Mouse (Mus musculus) adrenal gland, postnatal 4 days (tissue): ENCODE measurements around the gene Cd59a. TPM values are rescaled to one million over a fixed set of nuclear protein-coding genes. Genes with fewer than 3 reads are reported as not detected.
A peak's percentile ranks its signal among the peaks of the same experiment; 100 is the strongest.
"Not testable (repeated sequence)": the region's sequence is repeated elsewhere in the genome, so short reads cannot be mapped to it uniquely, and the experiment has no call there.

Source experiments
- DNase-seq, 2 experiments: peaks; one replicate each; pipeline ENCODE4 v3.0.0; 2021 to 2022; ENCODE audit warnings: low spot score in 2 of 2, mixed read lengths in 2 of 2
- total RNA-seq, 2 experiments: library from RNA; stranded (reverse); gene quantifications; 2 replicates each; pipeline ENCODE4 v1.2.3; 2021

Cd59a gene
- total RNA-seq, 2 experiments from 2014 or later: 26.6 to 28.4 TPM

- DNase-seq: no peak
Measured at GRCm38 (mm10) chr2:104104800-104105199, 9.2 kb downstream of the Cd59a start.

DNA sequence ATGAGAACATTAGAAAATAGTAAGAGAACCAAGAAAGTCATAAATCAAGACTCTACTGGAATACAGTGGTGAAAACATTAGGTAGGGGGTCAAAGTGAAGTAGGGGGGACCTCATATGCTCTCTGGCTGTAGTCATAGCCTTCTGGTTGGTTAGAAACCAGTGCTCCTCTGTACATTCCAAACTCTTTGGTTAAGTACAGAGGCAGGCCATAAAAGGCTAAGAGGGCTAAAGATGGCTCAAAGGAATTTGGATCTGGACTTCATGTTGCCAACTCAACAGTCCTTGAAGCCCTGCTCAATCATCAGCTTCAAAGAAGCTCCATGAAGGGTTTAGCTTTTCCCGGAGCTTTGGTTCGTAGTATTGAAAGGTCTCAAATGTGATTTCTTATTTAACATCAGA lies 13.4 kb downstream of the Cd59a start:
- not testable (repeated sequence) for DNase-seq

GRCm38 (mm10) chr2:104109528-104109927 lies 13.9 kb downstream of the Cd59a start:
- no peak for DNase-seq

DNA sequence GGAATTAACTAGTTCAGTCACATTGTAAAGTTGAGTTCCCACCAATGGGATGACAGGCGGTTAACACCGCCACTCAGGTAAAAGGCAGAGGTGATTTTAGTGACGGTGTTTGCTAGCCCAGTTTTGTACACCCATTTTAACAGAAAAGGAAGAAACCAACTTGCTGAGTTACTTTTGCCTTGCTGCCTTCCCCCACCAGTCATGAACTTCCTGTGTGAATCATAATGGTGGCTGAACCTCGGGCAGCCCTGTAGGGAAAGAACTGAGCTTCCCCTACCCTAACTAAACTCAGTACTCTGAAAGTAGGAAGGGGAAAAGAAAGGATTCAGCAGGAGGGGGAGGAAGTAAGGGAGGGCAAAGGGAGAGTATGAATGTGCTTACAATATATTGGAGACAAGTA lies 14.4 kb downstream of the Cd59a start:
- DNase-seq: no peak

- DNase-seq: not testable (repeated sequence)
Measured at GRCm38 (mm10) chr2:104111170-104111797, 15.7 kb downstream of the Cd59a start.

- DNase-seq: not testable (repeated sequence)
Measured at GRCm38 (mm10) chr2:104113563-104113962, 18.0 kb downstream of the Cd59a start.

DNA sequence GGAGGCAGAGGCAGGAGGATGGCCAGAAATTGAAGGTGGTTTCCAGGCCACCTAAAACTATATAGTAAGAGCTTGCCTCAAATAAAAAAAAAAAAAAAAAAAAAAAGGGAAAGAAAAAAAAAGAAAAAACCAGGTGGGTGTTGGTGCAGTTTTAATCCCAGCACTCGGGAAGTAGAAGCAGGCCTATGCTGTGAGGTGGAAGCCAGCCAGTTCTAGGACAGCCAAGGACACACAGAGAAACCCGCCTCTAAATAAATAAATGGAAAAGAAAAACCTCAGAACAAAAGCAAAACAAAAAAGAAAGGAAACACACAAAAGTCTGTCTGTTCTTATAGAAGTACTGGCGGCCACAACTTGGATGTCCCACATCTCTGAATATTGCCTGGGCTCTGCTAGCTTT lies 19.3 kb downstream of the Cd59a start:
- no peak for DNase-seq

DNA sequence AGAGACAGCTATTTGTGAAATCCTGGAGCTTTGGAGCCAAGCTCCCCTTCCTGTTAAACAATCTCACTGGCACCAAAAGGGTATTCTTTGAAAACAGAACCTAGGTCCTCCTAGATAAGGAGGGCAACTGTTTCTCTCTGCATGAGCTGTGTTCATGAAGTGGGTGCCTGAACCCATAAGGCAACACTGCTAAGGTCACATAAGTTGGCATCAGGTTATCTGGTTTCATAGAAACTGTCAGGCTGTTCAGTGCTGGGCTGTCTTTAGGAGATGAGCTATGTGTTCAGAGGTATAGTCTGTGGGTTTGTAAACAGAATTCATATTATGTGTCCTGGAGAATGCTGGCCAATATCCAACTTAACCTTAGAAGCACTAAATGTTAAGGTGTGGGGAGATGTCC lies 21.6 kb downstream of the Cd59a start:
- not testable (repeated sequence) for DNase-seq

DNA sequence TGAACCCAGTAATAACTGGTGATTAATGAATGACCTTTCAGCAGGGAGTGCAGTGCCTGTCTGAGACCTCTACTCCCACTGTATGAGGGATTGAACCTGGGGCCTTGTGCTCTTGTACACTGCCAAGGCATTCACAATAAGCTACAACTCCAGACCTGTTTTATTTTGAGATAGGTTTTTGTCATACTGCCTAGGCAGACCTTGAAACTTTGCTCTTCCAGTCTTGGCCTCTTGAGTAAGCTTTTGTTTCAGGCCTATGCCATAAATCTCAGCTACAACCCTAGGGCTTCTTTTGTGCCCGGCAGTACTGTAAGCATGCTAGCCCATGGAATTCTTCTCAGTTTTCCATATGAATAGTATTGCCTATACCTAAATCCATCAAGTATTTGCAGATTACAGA lies 23.5 kb downstream of the Cd59a start:
- no peak for DNase-seq

DNA sequence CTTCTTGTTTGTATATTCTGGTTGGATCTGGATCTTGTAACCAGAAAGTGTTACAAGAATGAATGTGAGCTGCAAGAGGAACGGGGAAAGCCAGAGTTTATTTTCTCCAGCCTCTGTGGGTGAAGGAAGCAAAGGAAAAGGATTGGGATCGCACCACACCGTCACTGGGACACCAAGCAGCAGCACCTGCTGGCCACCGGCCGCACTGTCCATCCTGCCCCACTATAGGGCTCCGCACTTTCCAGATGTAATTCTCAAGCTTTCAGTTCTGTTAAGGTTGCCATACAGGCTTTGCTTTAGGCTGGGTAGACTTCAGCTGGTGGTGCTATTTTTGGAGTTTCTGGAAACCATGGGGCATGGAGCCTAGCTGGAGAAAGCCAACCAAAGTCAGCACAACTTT lies 24.7 kb downstream of the Cd59a start:
- no peak for DNase-seq

- DNase-seq: no peak
Measured at GRCm38 (mm10) chr2:104121681-104122504, 26.3 kb downstream of the Cd59a start.

DNA sequence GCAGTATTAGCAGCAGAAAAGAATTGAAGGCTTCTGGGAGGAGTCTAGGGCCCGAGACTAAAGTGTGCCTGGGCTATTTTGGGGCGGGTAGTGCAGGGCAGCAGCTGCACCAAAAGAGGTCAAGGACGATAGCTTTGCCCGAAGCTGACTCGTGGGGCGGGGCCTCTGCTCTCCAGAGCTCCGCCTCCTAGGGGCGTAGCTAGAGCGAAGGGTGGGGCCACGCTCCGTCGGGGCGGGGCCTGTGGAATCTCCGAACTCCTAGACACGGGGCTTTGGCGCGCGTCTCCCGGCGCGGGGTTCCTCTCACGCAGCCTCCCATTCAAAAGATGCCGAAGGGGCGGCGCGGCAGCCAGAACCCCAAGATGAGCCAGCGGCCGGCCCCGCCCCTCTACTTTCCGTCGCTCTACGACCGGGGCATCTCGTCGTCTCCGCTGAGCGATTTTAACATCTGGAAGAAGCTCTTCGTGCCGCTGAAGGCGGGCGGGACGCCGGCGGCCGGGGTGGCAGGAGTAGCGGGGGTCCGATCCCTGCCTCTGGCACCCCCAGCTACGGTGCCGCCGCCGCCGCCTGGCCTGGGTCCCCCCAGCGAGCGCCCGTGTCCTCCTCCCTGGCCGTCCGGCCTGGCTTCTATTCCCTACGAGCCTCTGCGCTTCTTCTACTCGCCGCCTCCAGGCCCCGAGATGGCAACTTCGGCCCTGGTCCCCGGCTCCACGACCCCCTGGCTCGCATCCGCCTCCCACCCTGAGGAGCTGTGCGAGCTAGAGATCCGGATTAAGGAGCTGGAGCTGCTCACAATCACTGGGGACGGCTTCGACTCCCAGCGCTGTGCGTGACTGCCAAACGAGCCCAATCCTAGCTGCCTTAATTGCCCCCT lies 27.1 kb downstream of the Cd59a start, which contains the start of gene A930018P22Rik:
Gene A930018P22Rik (plus strand): TSS at position 265 of the 874 bp plus-strand sequence.
- DNase-seq: peak; percentile 81 to 84

DNA sequence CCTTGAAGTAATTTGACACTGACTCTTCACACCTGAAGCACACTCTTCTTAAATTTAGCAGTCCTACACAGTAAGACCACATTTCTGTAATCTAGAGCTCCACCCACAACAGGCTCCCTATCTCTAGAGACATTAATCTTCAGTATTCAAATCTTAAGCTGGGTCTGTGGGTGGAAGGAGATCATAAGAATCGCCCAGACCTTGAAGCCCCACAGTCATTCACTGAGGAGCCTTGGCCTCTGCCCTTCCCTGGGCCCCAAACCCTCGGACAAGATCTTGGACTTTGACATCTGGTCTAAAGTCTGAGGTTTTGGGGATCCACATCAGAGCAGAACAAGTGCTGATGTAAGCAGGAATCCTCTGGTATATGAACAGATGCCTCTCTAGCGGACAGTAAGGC lies 27.9 kb downstream of the Cd59a start:
- no peak for DNase-seq

DNA sequence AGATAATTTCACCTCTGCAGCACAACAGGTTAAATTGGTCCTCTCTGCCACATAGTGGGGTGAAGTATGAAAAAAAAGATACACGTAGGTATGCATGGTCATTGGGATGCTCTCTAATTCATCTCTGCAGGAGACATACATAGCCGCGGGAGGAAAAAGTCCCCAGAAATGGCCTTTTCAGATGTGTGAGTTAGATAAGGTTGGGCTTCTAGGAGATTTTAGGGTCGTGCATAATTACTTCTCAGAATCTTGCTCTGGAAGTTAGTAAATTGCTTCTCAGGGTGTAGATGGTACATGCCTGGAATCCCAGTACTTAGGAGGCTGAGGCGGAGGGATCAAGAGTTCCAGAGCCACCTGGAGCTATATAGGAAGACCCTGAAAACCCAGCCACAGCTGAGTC lies 28.5 kb downstream of the Cd59a start:
- DNase-seq: no peak

DNA sequence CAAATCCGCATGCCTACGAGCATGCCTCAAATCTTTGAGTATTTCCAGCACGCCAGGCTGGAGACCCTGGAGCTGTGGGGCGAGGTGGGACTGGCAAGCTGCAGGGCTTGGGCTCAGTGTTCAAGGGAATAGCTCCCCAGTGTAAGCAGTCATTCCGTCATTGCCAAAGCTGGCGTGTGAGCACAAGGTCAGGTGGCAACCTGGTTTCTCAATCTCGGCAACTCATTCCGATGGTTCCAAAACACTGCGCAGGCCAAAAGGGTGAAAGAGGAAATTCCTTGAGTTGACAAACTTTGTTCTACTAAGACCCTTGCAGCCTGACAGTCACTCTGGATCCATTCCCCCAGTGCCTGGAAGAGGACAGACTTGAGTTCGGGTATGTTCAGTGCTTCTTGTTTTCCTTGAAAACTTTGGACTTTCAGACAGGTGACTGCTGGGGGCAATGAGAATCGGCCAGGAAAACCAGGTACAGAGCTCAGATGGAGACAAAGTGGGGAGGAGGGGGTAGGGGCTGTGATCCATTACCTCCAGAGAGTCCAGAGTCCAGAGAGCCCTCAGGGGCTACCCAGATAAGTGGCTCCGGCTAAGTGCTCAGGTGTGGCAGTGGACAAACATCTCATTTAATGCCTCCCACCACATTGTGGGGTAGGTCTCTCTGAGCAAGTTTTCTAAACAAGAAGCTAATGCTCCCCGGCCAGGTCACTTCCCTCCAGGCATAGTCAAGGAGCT lies 33.4 kb downstream of the Cd59a start:
- DNase-seq: peak in 1 of 2 experiments; percentile 25

DNA sequence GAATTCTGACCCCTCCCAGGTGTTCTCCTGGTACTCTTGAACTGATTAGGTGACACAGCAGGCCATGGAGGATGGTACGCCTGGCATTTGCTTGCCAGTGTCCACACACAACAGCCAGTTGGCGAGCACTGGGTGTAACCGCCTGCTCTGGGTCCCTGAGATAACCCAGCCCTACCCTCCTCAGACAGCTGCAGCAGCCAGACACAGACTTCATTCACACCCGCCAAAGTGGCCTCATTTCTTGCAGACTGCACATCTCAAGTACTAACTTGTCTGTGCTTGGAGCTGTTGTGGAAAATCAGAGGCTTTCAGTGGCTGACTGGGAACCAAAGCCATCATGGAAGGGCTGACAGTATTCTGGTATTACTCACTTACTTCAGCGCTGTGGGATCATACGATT lies 34.6 kb downstream of the Cd59a start:
- no peak for DNase-seq

- DNase-seq: peak; percentile 24 to 44
Measured at GRCm38 (mm10) chr2:104130969-104131368, 35.4 kb downstream of the Cd59a start.

DNA sequence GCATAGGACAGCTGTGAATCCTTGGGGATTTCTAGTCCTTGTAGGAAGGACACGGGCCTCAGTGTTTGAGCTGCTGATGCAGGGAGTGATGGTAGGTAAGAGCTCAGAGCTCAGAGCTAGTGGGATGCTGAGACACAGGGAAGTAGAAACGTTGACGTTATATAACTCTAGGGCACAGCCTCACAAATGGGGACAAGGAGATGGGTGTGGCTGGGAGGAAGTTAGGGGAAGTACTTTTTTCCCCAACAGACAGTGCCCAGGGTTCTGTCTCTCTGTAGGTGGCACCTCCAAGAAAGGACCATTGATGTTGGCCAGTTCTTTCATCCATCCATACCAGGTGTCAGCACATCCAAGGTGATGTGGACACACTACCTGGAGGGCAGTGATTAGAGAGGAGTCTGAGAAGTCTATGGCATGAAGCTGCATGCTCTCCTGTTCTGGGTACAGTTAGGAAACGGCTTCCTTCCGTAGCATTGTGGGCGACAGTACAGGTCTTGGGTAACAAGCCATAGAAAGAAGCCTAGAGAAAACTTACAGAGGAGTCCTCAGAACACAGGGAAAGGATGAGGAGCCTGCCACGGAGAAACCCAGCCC lies 36.8 kb downstream of the Cd59a start:
- DNase-seq: no peak

- no peak for DNase-seq
Measured at GRCm38 (mm10) chr2:104133042-104133810, 37.6 kb downstream of the Cd59a start.
